Mouse (Mus musculus): ENCODE data around the gene Nos1.

Gene Nos1

GRCm38 (mm10) chr5:117780681-117781080, at the start of gene Nos1:
TSS of gene Nos1 (plus strand) at chr5:117781032.
- DNase-seq (ENCODE audit: low read depth, low spot score), result peak; percentile 89

DNA sequence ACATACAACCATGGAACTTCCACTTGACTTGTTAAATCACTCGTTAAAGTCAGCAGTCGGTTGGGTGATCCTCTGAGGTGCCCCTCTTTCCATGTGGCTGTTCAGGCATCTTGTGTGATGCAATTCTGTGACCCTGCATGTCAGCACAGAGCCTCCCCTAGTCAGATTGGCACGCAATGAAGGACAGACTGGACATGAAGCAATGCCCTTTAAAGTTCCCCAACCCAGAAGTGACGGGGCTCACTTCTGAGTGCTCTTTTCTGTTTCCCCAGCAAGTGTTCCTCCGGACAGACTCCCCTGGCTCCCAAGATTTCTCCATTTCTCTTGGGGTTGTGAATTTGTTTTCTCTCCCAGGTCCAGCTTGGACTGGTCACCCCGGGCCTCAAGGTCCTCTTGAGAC, 49.5 kb upstream of the Nos1 start:
- DNase-seq (ENCODE audit: low read depth, low spot score), result no peak

GRCm38 (mm10) chr5:117744654-117745178, 36.1 kb upstream of the Nos1 start:
- DNase-seq (ENCODE audit: low read depth, low spot score), result no peak

DNA sequence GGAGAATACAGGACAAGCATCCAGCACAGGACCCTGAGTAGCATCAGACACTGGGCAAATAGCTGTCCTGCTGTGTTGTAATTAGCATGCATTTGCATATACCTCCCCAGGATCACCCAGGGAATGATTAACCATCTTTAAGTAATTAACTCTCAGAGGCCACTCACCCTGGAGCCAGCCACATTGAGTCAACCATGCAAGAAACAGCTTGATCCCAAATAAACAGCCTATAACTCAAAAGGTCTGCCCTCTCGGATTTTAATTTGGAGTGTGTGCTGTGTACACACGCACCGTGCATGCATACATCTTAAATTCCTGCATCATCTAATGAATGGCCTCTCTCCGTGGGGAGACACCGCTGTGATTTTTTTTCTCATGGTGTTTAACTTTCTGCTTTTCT, 31.5 kb upstream of the Nos1 start:
- no peak for DNase-seq (ENCODE audit: low read depth, low spot score)

DNA sequence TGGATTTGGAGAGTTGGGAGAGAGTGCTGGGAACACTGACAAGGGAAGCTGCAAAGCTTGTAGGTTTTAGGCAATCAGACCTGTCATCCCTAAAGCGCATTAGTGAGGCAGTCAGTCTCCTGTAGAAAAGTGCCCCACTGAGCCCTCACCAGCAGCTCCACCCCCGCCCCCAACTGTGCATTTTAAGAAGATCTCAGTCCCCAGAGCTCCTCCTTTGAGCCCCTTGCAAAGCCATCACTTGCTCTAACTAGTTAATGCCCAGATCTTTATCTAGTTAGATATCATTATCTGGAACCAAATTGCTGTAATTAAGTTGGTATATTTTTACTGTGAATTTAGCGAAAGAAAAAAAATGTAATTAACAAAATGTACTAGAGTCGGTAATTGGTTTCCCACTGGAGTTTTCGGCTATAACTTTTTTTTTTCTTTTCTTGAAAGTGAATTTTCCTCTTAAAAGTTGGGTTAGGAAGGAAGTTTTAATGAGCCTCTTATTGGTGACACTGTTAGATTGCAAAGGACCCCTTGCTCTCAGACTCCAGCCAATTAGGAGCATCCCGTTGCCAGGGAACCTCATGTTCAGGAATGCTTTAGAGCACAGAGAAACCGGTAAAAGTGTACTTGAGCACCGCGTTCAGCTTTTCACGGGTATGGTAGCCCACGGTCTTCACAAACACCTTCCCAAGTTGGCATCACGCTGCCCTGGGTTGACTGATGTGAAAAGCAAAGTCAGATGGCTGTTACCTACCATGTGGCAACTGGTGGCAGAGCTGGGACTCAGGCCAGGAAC, 22.9 kb upstream of the Nos1 start:
- DNase-seq (ENCODE audit: low read depth, low spot score), result no peak

GRCm38 (mm10) chr5:117761181-117761832, 19.5 kb upstream of the Nos1 start:
- DNase-seq (ENCODE audit: low read depth, low spot score), result no peak

DNA sequence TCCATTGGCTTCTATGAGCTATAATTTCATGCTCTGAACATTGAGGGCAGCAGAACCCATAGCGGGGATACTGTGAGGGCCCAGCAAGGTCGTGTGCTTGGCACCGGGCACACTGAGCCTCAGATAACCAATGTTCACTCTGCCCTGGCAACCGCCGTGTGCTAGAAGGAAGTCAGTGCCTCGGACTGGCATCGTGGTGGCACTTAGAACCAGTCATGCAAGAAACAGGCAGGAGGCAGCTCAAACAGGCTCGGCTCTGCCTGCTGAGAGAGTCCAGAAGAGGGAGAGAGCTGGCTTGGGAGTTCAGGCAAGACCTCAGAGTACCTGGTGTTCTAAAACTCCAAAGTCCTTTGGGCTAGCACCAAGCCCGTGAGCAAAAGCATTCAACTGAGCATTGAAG, 16.3 kb upstream of the Nos1 start:
- peak; percentile 34 for DNase-seq (ENCODE audit: low read depth, low spot score)

- DNase-seq (ENCODE audit: low read depth, low spot score), result peak; percentile 95
These were observed 1.7 kb upstream of the Nos1 start for GRCm38 (mm10) chr5:117779175-117779574.

GRCm38 (mm10) chr5:117781178-117781577, 346 bp downstream of the Nos1 start:
- DNase-seq (ENCODE audit: low read depth, low spot score), result no peak

DNA sequence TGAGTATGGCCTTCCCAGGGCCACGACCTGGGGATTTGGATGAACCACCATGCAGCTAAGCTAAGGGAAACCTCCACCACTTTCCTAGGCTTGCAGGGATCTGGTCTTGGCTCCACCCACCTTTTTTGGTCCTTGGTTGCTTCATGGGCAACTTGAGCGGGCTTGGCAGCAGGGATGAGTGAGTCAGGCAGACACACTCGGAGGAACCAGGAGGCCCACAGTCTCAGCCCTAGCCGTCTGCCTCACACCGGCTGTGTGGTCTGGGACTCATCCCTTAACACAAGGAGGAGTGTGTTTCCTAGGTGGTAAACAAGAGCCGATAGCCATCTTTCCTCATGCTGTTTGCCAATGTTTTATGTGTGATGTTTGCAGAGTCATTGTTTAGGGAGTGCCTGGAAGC, 9.2 kb downstream of the Nos1 start:
- peak; percentile 30 for DNase-seq (ENCODE audit: low read depth, low spot score)

- DNase-seq (ENCODE audit: low read depth, low spot score), result no peak
These were observed 11.0 kb downstream of the Nos1 start for GRCm38 (mm10) chr5:117791875-117792274.

DNA sequence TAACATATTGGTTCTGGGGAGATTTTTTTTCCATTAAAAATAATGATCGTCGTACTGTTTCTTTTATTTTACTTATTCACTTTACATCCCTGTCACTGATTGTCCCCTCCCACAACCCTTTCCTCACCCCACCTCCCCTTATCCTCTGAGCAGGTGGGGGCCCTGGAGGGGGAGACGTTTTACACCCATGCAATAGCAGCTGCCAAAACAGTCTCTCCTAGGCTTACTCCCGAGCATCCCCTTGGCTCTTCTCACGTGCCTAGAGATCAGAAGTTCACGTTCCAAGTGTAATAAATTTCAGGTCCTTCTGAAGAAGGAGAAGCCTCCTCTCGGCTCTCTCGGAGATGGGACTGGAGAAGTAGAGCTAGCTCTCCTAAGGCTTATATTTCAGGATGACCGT, 20.0 kb downstream of the Nos1 start:
- DNase-seq (ENCODE audit: low read depth, low spot score), result no peak

- peak; percentile 92 for DNase-seq (ENCODE audit: low read depth, low spot score)
These were observed 21.3 kb downstream of the Nos1 start for GRCm38 (mm10) chr5:117802071-117802521.

DNA sequence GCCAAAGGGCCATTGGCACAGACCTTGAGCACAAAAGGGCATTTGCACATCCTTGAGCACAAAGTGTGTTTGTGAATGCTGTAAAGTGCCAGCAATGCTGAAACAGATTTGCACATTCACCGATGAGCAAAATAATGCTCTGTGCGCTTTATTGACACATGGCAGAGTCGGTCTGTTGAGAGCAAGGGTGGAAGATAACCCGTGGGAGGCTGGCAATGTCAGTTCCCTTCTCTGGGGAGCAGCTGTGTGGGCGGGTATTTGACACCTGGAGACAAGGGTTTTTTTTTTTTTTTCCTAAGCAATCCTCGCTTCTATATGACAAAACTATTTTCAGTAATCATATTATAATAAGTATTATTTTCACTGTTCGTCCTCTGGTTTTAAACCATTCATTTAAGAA, 22.7 kb downstream of the Nos1 start:
- no peak for DNase-seq (ENCODE audit: low read depth, low spot score)

DNA sequence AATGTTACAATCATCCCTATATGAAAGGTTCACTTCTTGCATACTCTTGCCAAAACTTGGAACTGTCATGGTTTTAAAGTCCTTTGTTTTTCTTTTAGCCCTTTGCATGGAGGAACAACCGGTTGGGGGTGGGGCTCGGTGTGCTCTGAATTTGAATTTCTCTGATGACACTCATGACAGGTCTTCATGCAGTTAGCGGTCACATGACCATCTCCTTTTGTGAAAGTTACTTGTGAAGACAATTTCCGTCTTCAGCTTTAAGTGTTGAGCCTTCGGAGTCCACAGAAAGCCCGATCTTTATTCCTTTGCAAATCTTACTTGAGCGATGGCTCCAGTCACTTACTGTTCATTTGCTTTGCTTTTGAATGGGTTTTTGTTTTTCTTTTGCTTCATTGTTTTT, 30.1 kb downstream of the Nos1 start:
- DNase-seq (ENCODE audit: low read depth, low spot score), result no peak

GRCm38 (mm10) chr5:117818800-117819199, 38.0 kb downstream of the Nos1 start:
- DNase-seq (ENCODE audit: low read depth, low spot score), result no peak

DNA sequence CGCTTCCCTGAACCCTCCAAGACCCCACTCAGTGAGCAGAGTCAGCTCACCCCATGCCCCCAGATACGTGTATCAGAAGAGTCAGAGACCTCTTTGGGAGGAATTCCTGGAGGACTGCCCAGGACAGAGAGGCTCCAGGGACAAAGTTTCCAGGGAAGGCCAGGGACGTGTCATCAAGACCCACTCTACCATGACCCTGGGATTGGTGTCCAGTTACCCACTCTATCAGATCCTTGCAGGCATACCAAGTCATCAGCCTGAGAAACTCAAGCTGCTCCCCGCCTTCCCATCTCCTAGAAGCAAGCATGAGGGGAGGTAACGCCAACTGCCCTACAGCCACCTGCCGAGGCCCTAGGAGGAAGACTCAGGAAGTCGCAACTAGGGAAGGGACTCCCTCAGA, 39.6 kb downstream of the Nos1 start:
- peak; percentile 41 for DNase-seq (ENCODE audit: low read depth, low spot score)

GRCm38 (mm10) chr5:117823811-117824210, 43.0 kb downstream of the Nos1 start:
- no peak for DNase-seq (ENCODE audit: low read depth, low spot score)

- no peak for DNase-seq (ENCODE audit: low read depth, low spot score)
These were observed 43.7 kb downstream of the Nos1 start for GRCm38 (mm10) chr5:117824486-117824885.

DNA sequence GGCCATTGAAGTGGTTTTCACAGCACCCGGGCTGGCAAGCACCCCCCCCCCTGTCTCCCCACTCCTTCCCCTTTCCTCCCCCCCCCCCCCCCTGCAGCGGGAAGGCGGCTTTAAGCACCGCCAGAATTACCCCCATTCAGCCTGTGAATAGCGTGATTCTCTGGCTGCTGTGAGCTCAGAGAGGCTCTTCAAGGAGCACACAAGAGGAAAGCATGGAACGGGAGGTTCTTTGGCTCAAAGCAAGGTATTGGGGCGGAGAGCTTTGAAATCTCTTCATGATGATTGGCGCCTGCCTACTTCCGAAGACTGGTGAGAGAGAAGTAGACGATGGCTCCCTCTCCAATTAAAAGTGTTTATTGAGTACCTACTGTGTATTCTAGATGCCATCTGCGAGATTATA, 44.5 kb downstream of the Nos1 start:
- no peak for DNase-seq (ENCODE audit: low read depth, low spot score)

DNA sequence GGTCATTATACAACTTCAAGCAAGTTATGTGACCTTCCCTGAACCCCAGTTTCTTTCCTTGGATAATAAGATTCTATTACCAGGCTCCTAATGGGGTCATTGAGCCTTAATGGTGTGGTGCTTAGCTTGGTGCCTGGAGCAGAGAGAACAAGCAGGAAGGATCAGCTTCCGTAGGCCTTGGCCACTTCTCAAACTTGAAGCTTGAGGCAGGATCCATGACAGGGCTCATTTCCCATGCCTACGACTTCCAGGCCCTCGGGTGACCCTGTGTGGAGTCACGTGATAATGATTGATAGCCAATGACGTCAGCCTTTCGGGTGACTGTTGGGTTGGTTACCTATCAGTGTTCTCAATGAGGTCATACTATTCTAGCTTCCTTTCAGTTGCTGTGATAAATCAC, 46.5 kb downstream of the Nos1 start:
- peak; percentile 81 for DNase-seq (ENCODE audit: low read depth, low spot score)

- peak; percentile 48 for DNase-seq (ENCODE audit: low read depth, low spot score)
These were observed 56.1 kb downstream of the Nos1 start for GRCm38 (mm10) chr5:117836930-117837329.

GRCm38 (mm10) chr5:117837731-117838130, 56.9 kb downstream of the Nos1 start:
- no peak for DNase-seq (ENCODE audit: low read depth, low spot score)
